Mouse (Mus musculus) adrenal gland, adult 18-20 months (tissue): ENCODE data around the gene Nrp1. TPM values are rescaled to one million over a fixed set of nuclear protein-coding genes. Genes with fewer than 3 reads are reported as not detected.

Source experiments
- DNase-seq, 2 experiments: peaks; one replicate each; pipeline ENCODE4 v3.0.0; 2021 to 2022; ENCODE audit warnings: low spot score in 2 of 2
- total RNA-seq, 2 experiments: library from RNA; stranded (reverse); gene quantifications; 1 replicate in 1 of 2; 2 replicates in 1 of 2; pipeline ENCODE4 v1.2.3; 2021

The Nrp1 gene
- total RNA-seq, 2 experiments from 2014 or later = 72.6 to 94.3 TPM

DNA sequence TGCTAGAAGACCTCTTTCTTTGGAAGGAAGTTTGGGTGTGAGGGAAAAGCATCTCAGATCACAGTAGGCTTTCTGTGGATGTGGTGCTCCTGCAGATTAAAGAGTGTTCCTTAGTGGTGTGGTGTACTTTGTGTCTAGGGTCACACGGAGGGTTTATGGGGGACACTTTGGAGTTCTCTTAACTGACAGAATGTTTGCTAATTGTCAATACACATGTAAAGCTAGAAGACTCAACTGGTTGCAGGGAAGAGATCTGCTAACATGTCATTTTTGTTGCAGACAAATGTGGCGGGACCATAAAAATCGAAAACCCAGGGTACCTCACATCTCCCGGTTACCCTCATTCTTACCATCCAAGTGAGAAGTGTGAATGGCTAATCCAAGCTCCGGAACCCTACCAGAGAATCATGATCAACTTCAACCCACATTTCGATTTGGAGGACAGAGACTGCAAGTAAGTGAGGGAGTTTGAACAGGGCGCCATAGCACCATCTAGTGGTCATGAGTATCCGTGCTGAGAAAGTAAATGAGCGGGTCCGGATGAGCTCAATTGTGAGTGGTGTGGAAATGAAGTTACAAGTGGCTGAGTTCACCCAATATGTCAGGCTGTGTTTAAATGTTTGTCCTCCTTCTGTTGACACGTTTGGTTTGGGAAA lies 4.7 kb downstream of the Nrp1 start:
- peak; percentile 73 to 79 for DNase-seq

DNA sequence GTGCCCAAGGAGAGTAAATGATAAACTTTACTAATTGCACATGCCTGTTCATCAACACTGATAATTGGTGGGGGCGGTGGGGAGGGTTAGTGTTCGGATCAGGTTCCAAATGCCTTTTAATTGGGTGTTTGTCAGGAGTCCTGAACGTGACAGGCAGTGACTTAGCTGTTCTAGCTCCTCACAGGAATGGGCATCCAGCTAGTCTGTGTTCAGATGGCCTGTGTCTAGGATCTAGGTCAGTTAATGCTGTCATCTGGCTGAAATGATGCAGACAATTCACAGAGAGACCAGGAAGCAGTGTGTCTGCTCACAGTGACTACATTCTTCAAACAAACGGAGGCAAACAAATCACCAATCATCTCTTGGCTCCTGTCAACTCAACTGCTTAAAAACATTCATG lies 12.1 kb downstream of the Nrp1 start:
- DNase-seq = no peak

DNA sequence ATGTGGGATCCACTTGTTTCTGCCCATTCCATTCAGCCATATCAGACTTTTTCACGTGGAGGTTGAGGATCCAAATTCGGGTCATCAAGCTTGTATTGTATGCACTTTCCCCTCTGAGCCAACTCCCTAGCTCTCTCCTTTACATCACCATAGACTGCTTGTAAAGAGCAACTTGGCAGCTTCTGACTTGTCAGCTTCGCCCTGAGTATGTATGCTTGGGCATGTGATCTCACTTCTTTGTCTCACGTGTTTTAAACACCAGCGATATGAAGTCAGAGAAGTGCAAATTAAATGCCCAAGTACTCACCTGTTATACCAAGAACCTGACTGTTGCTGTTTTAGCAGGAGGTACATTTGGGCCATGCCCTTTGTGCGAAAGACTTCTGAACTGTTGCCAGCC lies 12.6 kb downstream of the Nrp1 start:
- DNase-seq = no peak

DNA sequence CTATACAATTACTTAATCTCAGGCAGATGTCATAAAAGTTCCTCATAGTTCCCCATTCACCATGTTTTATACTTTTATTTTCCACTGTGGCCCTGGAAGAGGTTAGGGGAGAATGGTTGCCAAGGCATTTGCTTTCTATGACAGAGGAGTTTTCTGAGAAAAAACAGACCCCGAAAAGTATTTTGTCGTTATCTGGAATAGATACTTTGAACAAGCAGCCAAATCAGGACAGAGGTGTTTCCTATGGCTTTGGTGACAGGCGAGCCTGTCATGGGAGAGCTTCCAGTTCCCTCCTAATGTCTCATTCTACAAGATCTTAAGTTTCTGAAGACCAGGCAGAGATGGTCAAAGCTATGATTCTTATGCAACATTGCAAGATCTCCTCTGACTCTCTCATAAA lies 13.4 kb downstream of the Nrp1 start:
- no peak for DNase-seq

DNA sequence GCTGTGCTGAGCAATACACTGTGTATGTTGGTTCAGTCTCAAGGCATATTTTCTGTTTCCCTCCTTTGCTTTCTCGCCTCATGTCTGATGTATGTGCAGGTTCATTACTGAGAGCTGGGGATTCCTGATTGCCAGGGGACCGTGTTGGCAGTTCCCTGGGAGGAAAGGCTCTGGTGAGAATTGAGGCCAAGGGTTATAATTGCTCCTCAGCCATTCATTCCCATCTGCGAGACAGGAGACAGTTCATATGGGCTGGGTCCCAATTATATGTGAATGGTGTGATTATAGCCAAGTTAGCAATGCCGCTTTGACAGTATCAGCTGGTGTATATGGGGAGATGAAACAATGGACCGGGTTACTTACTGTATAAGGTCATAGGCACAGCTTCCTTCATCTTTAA lies 14.3 kb downstream of the Nrp1 start:
- DNase-seq = no peak

DNA sequence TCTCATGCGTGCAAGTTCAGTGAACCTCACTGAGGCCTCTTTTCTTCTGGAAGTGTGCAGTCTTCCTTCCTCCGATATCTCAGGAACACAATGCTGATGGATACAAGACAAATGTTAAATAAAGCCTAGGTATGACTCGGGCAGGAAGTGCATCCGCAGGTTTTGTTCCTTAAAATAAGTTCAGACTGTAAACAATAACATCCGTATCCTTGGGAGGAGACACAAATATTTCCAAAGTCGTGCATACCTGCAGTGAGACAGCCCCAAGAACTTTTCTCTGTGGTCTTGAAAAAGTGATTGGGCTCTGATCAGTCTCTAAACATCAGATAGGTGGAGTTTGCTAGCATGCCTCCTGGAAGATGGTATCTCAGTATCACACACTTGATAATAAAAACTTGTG lies 15.0 kb downstream of the Nrp1 start:
- DNase-seq = no peak

DNA sequence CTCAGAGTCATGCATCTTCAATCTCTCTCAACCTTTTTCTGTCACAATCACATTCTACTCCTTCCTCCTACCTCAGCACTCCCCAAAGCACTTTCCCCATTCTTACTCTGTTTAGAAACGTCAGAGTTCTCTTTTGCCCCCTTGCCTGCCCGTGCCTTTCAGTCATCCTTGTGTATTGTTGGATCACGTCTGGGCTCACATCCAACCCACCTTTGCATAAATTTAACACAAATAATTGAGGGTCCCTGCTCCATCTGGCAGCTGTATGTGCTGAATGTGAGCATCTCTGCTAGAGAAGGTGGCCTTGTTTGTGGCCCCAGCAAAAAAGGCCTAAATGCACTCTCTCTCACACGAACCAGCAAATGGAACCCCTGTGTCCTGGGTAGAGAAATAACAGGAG lies 16.9 kb downstream of the Nrp1 start:
- no peak for DNase-seq

DNA sequence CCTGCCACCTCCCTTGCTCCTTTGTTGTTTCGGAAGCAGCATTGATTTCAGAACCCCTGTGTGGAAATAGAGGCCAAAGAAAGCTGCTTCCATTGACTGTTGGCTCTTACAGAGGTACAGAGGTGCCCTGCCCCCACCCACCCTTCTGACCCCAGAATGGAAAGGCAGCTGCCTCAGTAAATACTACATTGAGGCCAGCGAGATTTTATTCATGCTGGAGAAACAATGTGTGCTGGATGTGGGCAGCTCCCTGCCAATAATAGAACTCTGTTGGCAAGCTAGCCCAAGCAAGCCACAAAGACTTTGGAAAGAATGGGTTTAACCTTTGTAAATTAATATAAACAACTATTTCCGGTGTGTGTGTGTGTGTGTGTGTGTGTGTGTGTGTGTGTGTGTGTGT lies 24.8 kb downstream of the Nrp1 start:
- no peak for DNase-seq

DNA sequence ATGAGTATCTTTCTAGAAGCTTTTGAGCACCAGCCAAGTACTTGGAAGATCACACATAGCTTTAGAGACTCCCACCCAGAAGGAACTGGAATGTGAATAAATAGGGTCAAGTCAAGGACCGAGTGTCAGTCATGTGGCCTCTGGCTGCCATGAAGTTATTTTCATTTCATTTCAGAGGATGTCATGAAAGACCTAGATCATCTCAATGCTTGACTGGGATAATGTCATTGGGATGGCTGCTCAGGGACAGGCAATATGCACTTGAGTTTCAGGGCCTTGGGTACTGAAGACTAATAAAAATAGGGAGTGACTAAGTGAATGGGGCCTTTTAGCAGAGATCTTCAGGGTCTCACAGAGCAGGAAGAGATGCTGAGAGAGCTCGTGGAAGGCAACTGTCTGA lies 26.0 kb downstream of the Nrp1 start:
- DNase-seq = no peak

DNA sequence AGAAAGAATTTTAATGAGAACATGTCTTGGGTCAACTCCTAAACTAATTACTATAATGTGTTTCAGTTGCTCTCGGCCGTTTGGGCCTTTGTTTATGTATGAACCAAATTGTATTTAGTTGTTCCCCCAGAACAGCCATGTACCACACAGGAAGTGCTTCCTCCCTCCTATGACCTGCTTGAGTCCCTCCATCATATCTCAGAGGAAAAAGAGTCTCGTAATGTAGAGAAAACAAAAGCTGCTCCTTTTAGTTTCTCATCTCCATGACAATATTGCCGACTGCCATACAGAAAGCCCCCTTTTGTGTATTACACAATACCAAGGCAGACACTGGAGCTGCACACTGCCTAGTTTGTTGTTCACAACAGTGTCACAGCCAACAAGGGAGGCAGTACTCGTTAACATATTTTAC lies 26.5 kb downstream of the Nrp1 start:
- no peak for DNase-seq

DNA sequence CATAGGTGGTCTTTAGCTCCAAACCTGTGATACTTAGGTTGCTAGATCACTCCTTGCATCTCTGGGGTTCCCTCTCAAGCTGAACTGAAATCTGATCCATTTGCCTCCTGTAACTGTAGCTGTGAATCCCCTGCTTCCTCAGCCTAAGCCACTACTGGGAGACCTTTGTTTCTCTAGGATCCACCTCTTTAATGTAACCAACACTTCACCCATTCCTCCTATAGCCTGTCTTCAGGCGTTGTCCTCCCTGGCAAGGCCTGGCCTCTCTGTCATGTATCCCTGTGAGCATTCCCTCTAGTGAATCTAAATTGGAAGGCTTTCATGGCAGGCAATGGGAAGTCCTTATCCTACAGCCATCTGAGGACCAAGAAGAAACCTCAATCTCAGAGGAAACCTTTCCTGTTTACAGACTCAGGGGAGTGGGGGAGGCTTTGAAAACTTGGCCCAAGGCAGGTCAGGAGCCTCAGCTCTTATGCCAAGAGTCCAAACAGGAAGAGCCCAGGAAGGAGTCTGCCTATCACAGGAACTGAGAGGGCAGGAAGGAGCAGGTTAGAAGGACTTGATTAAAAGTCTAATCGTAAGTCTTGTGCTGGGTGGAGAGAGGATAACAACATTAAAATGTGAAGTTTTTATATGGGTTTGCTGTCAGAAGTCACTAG lies 28.7 kb downstream of the Nrp1 start:
- DNase-seq = no peak

DNA sequence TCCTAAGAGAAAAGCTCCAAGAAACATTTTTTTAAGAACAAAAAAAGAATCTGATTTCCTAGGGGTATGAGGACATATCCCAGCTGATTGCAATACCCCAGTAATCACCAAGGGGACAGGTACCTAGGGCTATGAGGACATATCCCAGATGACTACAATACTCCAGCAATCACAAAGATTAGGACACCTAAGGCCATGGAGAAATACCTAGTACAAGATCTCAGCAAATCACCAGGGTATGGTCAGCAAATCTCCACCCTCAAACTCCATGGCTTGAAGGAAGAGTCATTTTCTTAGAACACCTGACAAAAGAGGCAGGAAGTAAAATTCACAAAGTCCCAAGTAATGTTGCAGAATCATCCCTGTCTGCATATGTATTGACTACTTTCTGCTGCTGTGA lies 32.4 kb downstream of the Nrp1 start:
- no peak for DNase-seq

DNA sequence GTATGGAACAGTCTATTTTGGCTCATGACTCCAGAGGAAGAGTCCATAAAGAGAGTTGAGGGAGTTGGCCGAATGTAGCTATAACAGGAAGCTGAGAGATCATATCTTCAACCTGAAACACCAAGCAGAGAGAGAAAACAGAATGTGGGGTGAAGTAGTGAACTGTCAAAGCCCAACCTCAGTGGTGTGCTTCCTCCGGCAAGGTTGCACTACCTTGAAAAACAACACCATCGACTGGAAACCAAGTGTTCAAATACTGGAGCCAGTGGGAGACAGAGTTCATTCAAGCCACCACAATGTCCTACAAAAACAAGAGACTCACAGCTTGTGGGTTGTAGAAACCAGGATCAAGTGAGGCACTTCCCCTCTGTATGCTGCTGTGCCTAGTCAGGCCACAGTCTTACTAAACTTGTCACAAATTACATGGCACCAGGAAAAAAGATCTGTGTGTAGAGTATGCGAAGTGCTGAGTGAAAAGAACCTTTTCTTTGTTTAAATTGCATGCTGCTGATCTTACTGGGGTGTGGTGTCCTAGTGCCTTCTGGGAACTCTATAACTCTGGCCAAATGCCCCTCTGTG lies 32.9 kb downstream of the Nrp1 start:
- DNase-seq = no peak

DNA sequence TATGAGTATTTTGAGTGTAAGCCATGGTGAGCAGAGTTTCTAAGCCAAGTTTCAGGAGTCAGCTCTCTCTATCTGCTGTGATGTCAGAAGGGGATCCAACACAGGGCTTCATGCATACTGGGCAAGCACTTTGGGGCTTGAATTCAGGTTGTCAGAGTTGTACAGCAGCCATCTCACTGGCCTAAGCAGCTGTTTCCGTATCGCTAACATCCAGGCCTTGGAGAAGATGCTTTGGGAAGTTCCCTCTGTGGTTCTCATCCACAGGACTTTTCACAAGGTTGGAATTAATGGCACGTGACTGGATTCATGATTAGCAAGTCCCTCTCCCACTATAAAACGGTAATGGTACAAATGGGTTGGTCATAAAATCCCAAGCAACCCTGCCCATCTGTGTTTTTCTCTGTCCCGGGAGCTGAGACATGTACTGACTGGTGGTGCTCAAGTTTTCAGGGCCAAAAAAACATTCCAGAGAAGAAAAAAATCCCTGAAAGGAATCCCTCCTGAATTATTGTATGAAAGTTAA lies 36.3 kb downstream of the Nrp1 start:
- DNase-seq = no peak

DNA sequence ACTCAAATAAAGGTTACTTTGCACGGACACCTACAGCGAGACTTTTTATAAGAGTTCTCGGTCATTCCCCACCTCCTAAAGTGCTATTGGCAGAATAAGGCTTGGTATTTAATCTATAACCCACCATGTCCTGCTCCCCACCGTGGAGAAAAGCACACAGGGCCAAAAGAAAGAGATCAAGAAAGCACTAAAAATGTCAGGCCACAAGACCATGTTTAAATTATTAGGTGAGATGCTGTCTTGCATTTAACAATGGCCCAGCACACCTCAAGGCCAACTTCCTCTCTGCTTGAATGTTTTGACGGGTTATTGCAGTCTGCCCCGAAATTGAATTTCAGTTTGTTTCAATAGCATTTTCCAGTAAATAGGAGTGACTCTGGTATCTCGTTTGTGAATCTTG lies 38.6 kb downstream of the Nrp1 start:
- no peak for DNase-seq

DNA sequence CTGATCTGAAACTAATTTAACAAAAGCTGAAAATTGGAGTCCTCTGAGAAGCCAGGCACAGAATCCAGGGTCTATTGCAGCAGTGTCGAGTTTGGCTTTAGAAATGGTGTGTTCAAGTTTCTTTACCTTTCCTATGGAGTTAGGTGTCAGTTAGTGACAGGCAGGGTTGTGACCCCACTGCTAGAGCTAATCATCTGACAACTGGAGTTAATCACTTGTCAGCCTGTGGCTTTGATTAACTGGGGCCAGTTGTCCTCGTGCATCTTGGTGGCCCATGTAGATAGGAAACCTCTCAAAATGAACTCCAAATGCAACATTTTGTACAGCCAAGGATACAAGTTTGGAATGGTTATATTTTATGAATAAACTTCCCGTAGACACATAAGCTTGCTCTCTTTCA lies 39.0 kb downstream of the Nrp1 start:
- DNase-seq = no peak

DNA sequence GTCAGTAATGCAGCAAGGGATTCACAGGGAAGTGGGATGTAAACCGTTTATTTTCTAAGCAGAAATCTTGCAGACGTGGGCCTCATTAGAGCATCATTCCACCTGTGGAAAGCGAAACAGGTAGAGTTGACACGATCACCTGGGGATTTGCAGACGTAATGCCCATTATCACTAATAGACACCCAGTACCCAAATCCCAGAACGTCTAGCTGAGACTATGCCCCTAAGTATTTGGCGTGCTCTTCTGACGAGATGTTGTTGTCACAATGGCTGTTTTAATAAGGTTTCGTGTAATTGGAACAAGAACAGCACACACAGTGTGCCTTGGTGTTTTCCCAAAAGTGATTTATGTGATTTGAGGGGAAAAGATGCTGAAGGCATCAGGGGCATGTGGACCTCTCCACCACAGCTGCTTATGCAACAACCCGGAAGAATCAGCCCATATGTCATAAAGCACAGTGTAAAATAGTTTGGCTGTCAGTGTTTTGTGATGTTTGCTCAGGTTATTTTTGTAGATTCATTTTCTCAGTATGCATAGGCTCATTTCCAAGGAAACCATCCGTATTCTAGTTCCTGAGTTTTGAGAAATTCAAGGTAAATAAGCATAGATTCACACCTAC lies 40.2 kb downstream of the Nrp1 start:
- DNase-seq = no peak

DNA sequence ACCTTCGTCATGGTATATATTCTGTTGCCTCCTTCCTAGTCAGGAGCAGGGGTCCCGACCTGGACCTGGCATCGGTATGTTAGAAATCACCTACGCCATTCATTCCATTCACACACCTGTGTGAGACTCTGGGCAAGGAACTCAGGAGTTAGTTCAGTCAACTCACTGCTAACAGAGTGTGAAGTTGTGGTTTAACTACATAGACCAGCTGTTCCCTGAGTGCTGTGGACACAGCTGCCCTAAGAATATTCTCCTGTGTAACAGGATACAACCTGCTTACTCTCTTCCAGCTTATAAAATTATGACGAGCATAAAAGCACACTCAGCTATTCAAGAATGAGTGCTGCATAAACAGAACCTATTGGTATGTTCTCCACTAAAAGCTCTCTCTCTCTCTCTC lies 41.9 kb downstream of the Nrp1 start:
- DNase-seq = no peak

DNA sequence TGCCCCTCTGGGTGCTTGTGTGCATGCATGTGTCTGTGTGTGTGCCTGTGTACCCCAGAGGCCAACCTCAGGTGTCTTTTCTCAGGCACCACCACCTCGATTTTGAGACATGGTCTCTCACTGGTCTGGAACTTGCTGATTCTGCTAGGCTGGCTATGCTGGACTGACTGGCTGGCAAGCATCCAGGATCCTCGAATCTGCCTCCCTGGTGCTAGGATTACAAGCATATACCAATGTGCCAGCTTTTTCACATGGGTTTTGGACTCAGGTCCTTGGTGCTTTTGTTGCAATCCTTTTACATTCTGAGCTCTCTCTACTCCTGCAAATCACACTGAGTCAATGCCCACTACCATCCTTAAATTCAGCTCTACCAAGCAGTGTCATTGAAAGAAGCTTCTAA lies 46.5 kb downstream of the Nrp1 start:
- DNase-seq = no peak

DNA sequence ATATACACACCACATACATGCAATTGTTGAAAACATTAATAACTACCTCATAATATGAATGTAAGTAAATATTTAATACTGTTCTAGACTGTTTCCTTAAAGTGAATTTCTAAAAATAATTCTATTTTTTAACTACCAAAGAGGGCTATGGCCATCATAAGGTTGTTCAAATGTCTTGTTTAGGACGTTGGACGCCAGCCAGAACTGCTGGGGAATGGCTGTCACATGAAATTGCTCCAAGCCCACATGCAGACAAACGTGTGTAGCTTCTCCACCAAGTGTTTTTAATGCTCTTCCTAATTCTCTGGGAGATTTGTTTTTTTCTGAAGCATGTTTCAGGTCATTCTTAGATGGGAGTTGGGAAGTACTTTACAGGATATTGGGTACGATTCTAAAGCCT lies 55.0 kb downstream of the Nrp1 start:
- no peak for DNase-seq

DNA sequence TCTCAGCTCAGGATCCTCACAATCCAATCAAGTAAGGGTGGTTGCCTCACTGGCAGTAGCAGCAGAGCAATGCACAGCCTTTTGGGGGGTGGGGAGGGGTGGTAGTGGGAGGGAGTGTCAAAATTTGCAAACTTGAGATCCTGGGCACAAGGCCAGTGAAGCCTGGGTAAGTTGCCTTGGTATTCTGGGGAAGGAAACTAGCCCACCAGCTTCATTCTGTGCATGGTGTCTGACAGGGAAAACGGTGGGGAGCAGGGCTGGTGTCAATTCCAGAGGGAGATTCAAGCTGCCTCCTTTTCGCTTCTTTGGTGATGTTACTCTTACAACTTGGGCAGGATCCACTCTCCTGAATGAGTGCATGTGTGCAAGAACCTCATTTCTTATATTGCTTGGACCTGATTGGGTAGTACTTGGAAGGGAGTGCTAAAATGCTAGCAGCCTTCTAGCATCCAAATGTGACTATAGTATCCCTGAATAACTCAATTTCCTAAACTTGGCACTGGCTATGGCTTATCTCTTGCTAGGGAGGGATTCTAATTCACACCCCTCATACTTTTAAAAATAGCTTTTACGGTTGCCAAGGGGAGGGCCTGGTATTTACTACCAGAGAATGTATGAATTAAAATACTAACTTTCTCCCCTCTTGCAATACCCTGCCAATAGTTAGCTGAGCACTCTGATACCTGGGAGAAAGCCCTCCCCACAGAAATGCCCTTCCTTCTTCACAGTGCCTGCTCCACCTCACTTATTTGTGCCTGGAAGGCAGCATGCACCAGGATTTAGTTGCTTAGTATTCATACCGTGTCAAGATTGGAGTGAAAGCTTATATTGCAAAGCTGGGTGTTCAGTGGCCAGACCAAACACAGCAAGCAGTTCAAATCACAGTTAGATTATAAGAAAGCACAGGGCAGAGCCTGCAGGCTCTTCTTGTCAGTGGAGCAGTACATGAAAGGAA lies 57.6 kb downstream of the Nrp1 start:
- DNase-seq = no peak
